Mouse (Mus musculus) cerebellum, adult (tissue): ENCODE measurements at regions not wholly inside any gene's neighbourhood (a gene's known extent, or its start where the extent isn't known, plus 50 kb on each side); places are given as distances from the start of the nearest gene placed in this dataset.
"Not testable (repeated sequence)": the region's sequence is repeated elsewhere in the genome, so short reads cannot be mapped to it uniquely, and the experiment has no call there.

Experiments
- ATAC-seq: cut with Nextera tagmentation; 2 replicates; pipeline ENCODE4 v1.9.2; 2017; ENCODE audit warnings: mild to moderate bottlenecking, moderate library complexity, mixed read lengths; ENCODE audit not compliant: insufficient number of reproducible peaks, low FRiP score, low TSS enrichment

- not testable (repeated sequence) for ATAC-seq
Observed at GRCm38 (mm10) chr8:71081291-71081690, 175.6 kb downstream of the Map1s start.

- ATAC-seq: not testable (repeated sequence)
Observed at GRCm38 (mm10) chr8:71127131-71127530, 145.4 kb upstream of the Myo9b start.

- peak; percentile 66; the same call in 1 of the 2 replicates for ATAC-seq
Observed at GRCm38 (mm10) chr8:71130411-71131261, 141.9 kb upstream of the Myo9b start.

GRCm38 (mm10) chr8:71131327-71132089, 141.0 kb upstream of the Myo9b start:
- ATAC-seq: 0 out of 2 replicates have a peak, but pooled peaks have one; percentile 66

- not testable (repeated sequence) for ATAC-seq
Observed at GRCm38 (mm10) chr8:71132898-71133297, 139.6 kb upstream of the Myo9b start.

GRCm38 (mm10) chr8:71137131-71137530, 135.4 kb upstream of the Myo9b start:
- not testable (repeated sequence) for ATAC-seq

- peak; percentile 40; the same call in 1 of the 2 replicates for ATAC-seq
Observed at GRCm38 (mm10) chr8:71142373-71142973, 130.0 kb upstream of the Myo9b start.

- ATAC-seq: peak; percentile 36; the same call in 1 of the 2 replicates
Observed at GRCm38 (mm10) chr8:71171478-71172210, 100.9 kb upstream of the Myo9b start.

- not testable (repeated sequence) for ATAC-seq
Observed at GRCm38 (mm10) chr8:71192939-71193338, 79.6 kb upstream of the Myo9b start.

GRCm38 (mm10) chr8:71195006-71195722, 77.3 kb upstream of the Myo9b start:
- ATAC-seq: peak; percentile 56
